Mouse (Mus musculus): Measurements from ENCODE around the gene 3100002H09Rik.

The 3100002H09Rik gene

GRCm38 (mm10) chr4:124615406-124615960 lies 4.9 kb upstream of the 3100002H09Rik start:
- DNase-seq (ENCODE audit: low read depth) = no peak

GRCm38 (mm10) chr4:124614189-124614588 lies 3.6 kb upstream of the 3100002H09Rik start:
- DNase-seq (ENCODE audit: low read depth) = no peak

GRCm38 (mm10) chr4:124611768-124612167 lies 1.2 kb upstream of the 3100002H09Rik start:
- DNase-seq (ENCODE audit: low read depth) = no peak

- DNase-seq (ENCODE audit: low read depth) = no peak
Observed at GRCm38 (mm10) chr4:124610066-124610465, 537 bp downstream of the 3100002H09Rik start.

GRCm38 (mm10) chr4:124607166-124607565 lies 3.4 kb downstream of the 3100002H09Rik start:
- DNase-seq (ENCODE audit: low read depth) = no peak

- no peak for DNase-seq (ENCODE audit: low read depth)
Observed at GRCm38 (mm10) chr4:124606180-124606579, 4.4 kb downstream of the 3100002H09Rik start.

- no peak for DNase-seq (ENCODE audit: low read depth)
Observed at GRCm38 (mm10) chr4:124605255-124605654, 5.3 kb downstream of the 3100002H09Rik start.

- DNase-seq (ENCODE audit: low read depth) = no peak
Observed at GRCm38 (mm10) chr4:124603712-124604111, 6.9 kb downstream of the 3100002H09Rik start.

GRCm38 (mm10) chr4:124595929-124596328 lies 14.7 kb downstream of the 3100002H09Rik start:
- no peak for DNase-seq (ENCODE audit: low read depth)

GRCm38 (mm10) chr4:124594933-124595332 lies 15.7 kb downstream of the 3100002H09Rik start:
- DNase-seq (ENCODE audit: low read depth) = no peak

- DNase-seq (ENCODE audit: low read depth) = no peak
Observed at GRCm38 (mm10) chr4:124593691-124594090, 16.9 kb downstream of the 3100002H09Rik start.

- DNase-seq (ENCODE audit: low read depth) = no peak
Observed at GRCm38 (mm10) chr4:124593210-124593609, 17.4 kb downstream of the 3100002H09Rik start.

GRCm38 (mm10) chr4:124592241-124592640 lies 18.4 kb downstream of the 3100002H09Rik start:
- no peak for DNase-seq (ENCODE audit: low read depth)

- DNase-seq (ENCODE audit: low read depth) = no peak
Observed at GRCm38 (mm10) chr4:124580695-124581094, 29.9 kb downstream of the 3100002H09Rik start.

GRCm38 (mm10) chr4:124575955-124576445 lies 34.6 kb downstream of the 3100002H09Rik start:
- DNase-seq (ENCODE audit: low read depth) = no peak

- no peak for DNase-seq (ENCODE audit: low read depth)
Observed at GRCm38 (mm10) chr4:124575269-124575954, 35.2 kb downstream of the 3100002H09Rik start.

GRCm38 (mm10) chr4:124573586-124573985 lies 37.0 kb downstream of the 3100002H09Rik start:
- DNase-seq (ENCODE audit: low read depth) = no peak

GRCm38 (mm10) chr4:124570977-124571376 lies 39.6 kb downstream of the 3100002H09Rik start:
- no peak for DNase-seq (ENCODE audit: low read depth)

GRCm38 (mm10) chr4:124569661-124570060 lies 40.9 kb downstream of the 3100002H09Rik start:
- DNase-seq (ENCODE audit: low read depth) = no peak

- DNase-seq (ENCODE audit: low read depth) = no peak
Observed at GRCm38 (mm10) chr4:124563371-124563770, 47.2 kb downstream of the 3100002H09Rik start.

- no peak for DNase-seq (ENCODE audit: low read depth)
Observed at GRCm38 (mm10) chr4:124562721-124563120, 47.9 kb downstream of the 3100002H09Rik start.
